11 mouse cellular contexts compared by ENCODE assay signal in the genomic region with DNA sequence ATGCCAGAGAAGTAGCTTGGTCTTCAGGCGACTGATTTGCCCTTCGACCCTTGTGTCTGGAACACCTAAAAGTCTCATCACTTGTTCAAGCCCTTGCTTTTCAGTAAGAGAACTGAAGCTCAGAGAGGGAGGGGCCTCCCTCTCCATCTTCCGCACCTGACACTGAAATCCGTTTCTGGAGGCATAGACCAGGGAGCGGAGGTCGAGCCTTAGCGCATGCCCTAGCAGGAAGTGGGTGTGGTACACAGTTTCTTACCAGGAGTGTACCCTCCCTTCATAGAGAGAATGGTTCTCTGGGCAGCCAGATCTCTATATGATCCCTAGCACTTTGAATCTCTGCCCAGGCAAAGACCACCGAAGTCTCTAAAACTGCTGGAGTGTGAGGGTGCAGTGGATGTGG. TPM values are rescaled to one million over a fixed set of nuclear protein-coding genes. Genes with fewer than 3 reads are reported as not detected.
DNase-seq lines count a peak whose midpoint lies in the region; ATAC-seq lines count a peak whose summit lies in the region.
"Had no signal": no experiment of that assay in that cellular context is flagged by ENCODE, and none has a peak within 500 bp of the region (broad histone marks: within the 10 kb centered on the region; RNA-seq: fewer than 3 reads in every experiment).

No protein-coding gene starts in this region.

- H3K27ac ChIP-seq in neural tube, embryonic 13.5 days (replicated peaks), result peak overlapping the region; percentile 80
- H3K27ac ChIP-seq in hindbrain, embryonic 12.5 days, result peak overlapping the region; percentile 72; the same call in 1 of the 2 replicates
- H3K27ac ChIP-seq in midbrain, embryonic 14.5 days (replicated peaks; ENCODE audit: low read depth, low read length), result peak overlapping the region; percentile 77

- H3K4me3 ChIP-seq in neural tube, embryonic 13.5 days, result no peak overlapping the region
- H3K4me3 ChIP-seq in hindbrain, embryonic 12.5 days, result no peak overlapping the region
- H3K4me3 ChIP-seq in midbrain, embryonic 14.5 days (replicated peaks; ENCODE audit: low read depth, low read length), result no peak overlapping the region

- no peak for DNase-seq in neural tube, embryonic 10.5 days (ENCODE audit: extremely low spot score, low spot score)
- DNase-seq in midbrain, embryonic 14.5 days, result no peak
- peak; percentile 74 to 84 for DNase-seq in thymus, postnatal 36 days
- no peak for DNase-seq in urinary bladder, adult 2 months (ENCODE audit: low spot score)
- no peak for DNase-seq in adrenal gland, adult 8-10 months
- DNase-seq: adrenal gland, postnatal 25 days; kidney, adult 2 months; left cerebral cortex, postnatal 4 days; right cerebral cortex, postnatal 14 days had no signal

- H3K36me3 ChIP-seq in neural tube, embryonic 13.5 days, result peaks cover 54% of the 10 kb centered on the region
- H3K36me3 ChIP-seq in hindbrain, embryonic 12.5 days, result peaks cover 40% of the 10 kb centered on the region
- H3K36me3 ChIP-seq in midbrain, embryonic 14.5 days (ENCODE audit: control insufficient read depth, insufficient read depth, low read length), result peaks cover 27% of the 10 kb centered on the region; the same call in 1 of the 2 replicates

- H3K27me3 ChIP-seq in neural tube, embryonic 13.5 days, result no peaks in the 10 kb centered on the region
- no peaks in the 10 kb centered on the region for H3K27me3 ChIP-seq in hindbrain, embryonic 12.5 days
- no peaks in the 10 kb centered on the region for H3K27me3 ChIP-seq in midbrain, embryonic 14.5 days (ENCODE audit: control insufficient read depth, insufficient read depth, low read length)

- 66% methylated on average over 8 of the region's 8 CpGs for WGBS in neural tube, embryonic 13.5 days
- 62% methylated on average over 8 of the region's 8 CpGs for WGBS in hindbrain, embryonic 12.5 days
- 55% methylated on average over 8 of the region's 8 CpGs for WGBS in midbrain, embryonic 14.5 days

- no peaks in the 10 kb centered on the region for H3K9me3 ChIP-seq in neural tube, embryonic 13.5 days
- no peaks in the 10 kb centered on the region for H3K9me3 ChIP-seq in hindbrain, embryonic 12.5 days (replicated peaks)
- no peaks in the 10 kb centered on the region for H3K9me3 ChIP-seq in midbrain, embryonic 14.5 days (ENCODE audit: control insufficient read depth, low read length)

- ATAC-seq in neural tube, embryonic 13.5 days (ENCODE audit: low read depth), result no peak
- ATAC-seq in hindbrain, embryonic 12.5 days (ENCODE audit: low FRiP score), result no peak
- no peak for ATAC-seq in midbrain, embryonic 14.5 days (ENCODE audit: low FRiP score, low TSS enrichment)

- H3K4me1 ChIP-seq in neural tube, embryonic 13.5 days (replicated peaks), result peaks cover 82% of the 10 kb centered on the region
- H3K4me1 ChIP-seq in hindbrain, embryonic 12.5 days, result peaks cover 51% of the 10 kb centered on the region
- H3K4me1 ChIP-seq in midbrain, embryonic 14.5 days (ENCODE audit: control insufficient read depth, insufficient read depth, low read length), result peaks cover 27% of the 10 kb centered on the region

- H3K4me2 ChIP-seq in neural tube, embryonic 13.5 days, result no peak overlapping the region
- no peak overlapping the region for H3K4me2 ChIP-seq in hindbrain, embryonic 12.5 days (replicated peaks)
- no peak overlapping the region for H3K4me2 ChIP-seq in midbrain, embryonic 14.5 days (ENCODE audit: low read length)

- H3K9ac ChIP-seq in neural tube, embryonic 13.5 days, result peak overlapping the region; percentile 46; the same call in 1 of the 2 replicates
- H3K9ac ChIP-seq in hindbrain, embryonic 12.5 days, result peak overlapping the region; percentile 49
- no peak overlapping the region for H3K9ac ChIP-seq in midbrain, embryonic 14.5 days (replicated peaks; ENCODE audit: low read length)

RNA-seq across cellular contexts. Expression of gene Wasf2, which starts 57.1 kb away (rescaled TPM):
- 34.0 and 36.5 TPM in 2 replicates for polyA plus RNA-seq in neural tube, embryonic 13.5 days (2015; fragmentation: Nextera tagmentation; extraction: Ambion mirVana)
- polyA plus RNA-seq in hindbrain, embryonic 12.5 days (2016; fragmentation: Nextera tagmentation; extraction: Ambion mirVana), result 49.0 and 49.1 TPM in 2 replicates
- 19.6 and 23.1 TPM in 2 replicates for polyA plus RNA-seq in midbrain, embryonic 14.5 days (2014; fragmentation: Nextera tagmentation; extraction: Ambion mirVana)
- polyA plus RNA-seq in urinary bladder, adult 2 months (2012; rRNA removed), result 44.4 and 59.3 TPM in 2 replicates
- total RNA-seq in adrenal gland, adult 8-10 months (2022), result 100 to 1,000 TPM; 105 to 158 (median 133) TPM

Comparison
In these comparisons a context has a peak if more than half of its experiments do, and no peak if none do; other contexts are left out.
1. DNase-seq: peak in thymus, postnatal 36 days (2 of 2); none in neural tube, embryonic 10.5 days (single experiment), midbrain, embryonic 14.5 days (single experiment), urinary bladder, adult 2 months (single experiment) and adrenal gland, adult 8-10 months (single experiment).
2. Peak in every context shown above with its lines, with median percentiles within 50 percentile points of each other: H3K27ac ChIP-seq.